Mouse (Mus musculus) heart, adult 2 months (tissue): ENCODE measurements at regions not wholly inside any gene's neighbourhood (a gene's known extent, or its start where the extent isn't known, plus 50 kb on each side); places are given as distances from the start of the nearest gene placed in this dataset.

Source experiments
- DNase-seq, 2 experiments: peaks; one replicate each; pipeline ENCODE4 v3.0.0; 2021
- H3K27ac ChIP-seq: fragments of 200-600 bp; 2 replicates; pipeline ENCODE4 v1.8.1; 2022
- H3K27me3 ChIP-seq: fragments of 200-500 bp; 2 replicates; pipeline ENCODE4 v1.6.1; 2012; ENCODE audit warnings: mild to moderate bottlenecking, low read length, inconsistent platforms, mixed read lengths; ENCODE audit not compliant: control insufficient read depth, insufficient read depth
- H3K36me3 ChIP-seq: fragments of 200-500 bp; 2 replicates; pipeline ENCODE4 v1.6.1; 2012; ENCODE audit warnings: low read length, inconsistent platforms; ENCODE audit not compliant: control insufficient read depth, insufficient read depth
- H3K4me1 ChIP-seq: fragments of 200-500 bp; 2 replicates; pipeline ENCODE4 v1.6.1; 2011; ENCODE audit warnings: low read length; ENCODE audit not compliant: control insufficient read depth, insufficient read depth
- H3K4me3 ChIP-seq: fragments of 200-600 bp; 2 replicates; pipeline ENCODE4 v1.8.1; 2022
- H3K79me2 ChIP-seq: fragments of 200-500 bp; replicated peaks from 2 replicates; pipeline ENCODE4 v1.6.1; 2012; ENCODE audit warnings: mild to moderate bottlenecking, inconsistent platforms, low read length, moderate library complexity, mixed read lengths; ENCODE audit not compliant: control insufficient read depth, insufficient read depth
- H3K9ac ChIP-seq: fragments of 200-500 bp; 2 replicates; pipeline ENCODE4 v1.6.1; 2012; ENCODE audit warnings: low read depth, mild to moderate bottlenecking, control low read depth, inconsistent platforms, low read length, mixed read lengths
- CTCF ChIP-seq: fragments of 200-600 bp; IDR thresholded peaks from 2 replicates; pipeline ENCODE4 v1.8.1; 2022; ENCODE audit warnings: antibody characterized with exemption, mild to moderate bottlenecking, moderate library complexity
- EP300 ChIP-seq: fragments of 200-500 bp; IDR thresholded peaks from 2 replicates; pipeline ENCODE4 v1.6.1; 2011; ENCODE audit warnings: low read depth, low read length, control low read depth; ENCODE audit not compliant: insufficient read depth
- POLR2A ChIP-seq: fragments of 200-500 bp; IDR thresholded peaks from 2 replicates; pipeline ENCODE4 v1.6.1; 2011; ENCODE audit warnings: mild to moderate bottlenecking, low read depth, low read length, control low read depth; ENCODE audit not compliant: insufficient read depth
- WGBS: fragments of 180-500 bp; shearing (Covaris S2); methylation state at CpG from one replicate; pipeline ENCODE4 v1.1.7; 2018; 5-methylcytosine and 5-hydroxymethylcytosine counted together
- intact Hi-C: fragments of 180-260 bp; cut with DNase I; formaldehyde crosslinking; loops from one replicate; pipeline ENCODE4 v1.15.1; 2025

DNA sequence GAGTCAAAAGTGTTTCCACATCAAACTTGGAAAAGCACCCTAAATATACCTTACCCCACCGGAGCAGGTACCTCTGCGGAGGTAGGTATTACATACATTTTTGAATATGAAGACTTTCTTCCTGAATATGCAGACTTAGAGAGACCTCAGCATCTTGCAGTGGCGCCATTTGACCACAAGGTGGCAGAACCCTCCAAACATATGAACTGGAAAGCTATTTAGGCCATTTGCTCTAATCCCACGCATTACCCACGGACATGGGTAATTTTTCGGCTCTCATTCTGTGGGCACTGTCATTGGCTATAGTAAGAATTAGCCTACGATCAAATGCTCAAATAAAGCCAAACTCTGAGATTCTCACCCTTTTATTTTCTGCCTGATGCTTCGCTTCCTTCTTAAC is 1301.0 kb downstream of the Synb start:
- TF ChIP-seq POLR2A: no peak
- TF ChIP-seq CTCF: peak; percentile 100
- Histone ChIP-seq H3K79me2 (no peaks in the 10 kb centered on the region), H3K27me3 (no peaks in the 10 kb centered on the region), H3K27ac (no peak overlapping the region), H3K9ac (no peak overlapping the region), H3K4me3 (no peak overlapping the region), H3K4me1 (peaks cover 1% of the 10 kb centered on the region; the same call in 1 of the 2 replicates), H3K36me3 (no peaks in the 10 kb centered on the region)
- peak; percentile 18 to 70 for DNase-seq
- 14% methylated on average over 8 of the region's 8 CpGs for WGBS
- intact Hi-C loops: loop anchor here (1.0 to 5.0 kb wide), 3 partner anchors 74 to 499 kb away; no protein-coding TSS in a partner anchor

DNA sequence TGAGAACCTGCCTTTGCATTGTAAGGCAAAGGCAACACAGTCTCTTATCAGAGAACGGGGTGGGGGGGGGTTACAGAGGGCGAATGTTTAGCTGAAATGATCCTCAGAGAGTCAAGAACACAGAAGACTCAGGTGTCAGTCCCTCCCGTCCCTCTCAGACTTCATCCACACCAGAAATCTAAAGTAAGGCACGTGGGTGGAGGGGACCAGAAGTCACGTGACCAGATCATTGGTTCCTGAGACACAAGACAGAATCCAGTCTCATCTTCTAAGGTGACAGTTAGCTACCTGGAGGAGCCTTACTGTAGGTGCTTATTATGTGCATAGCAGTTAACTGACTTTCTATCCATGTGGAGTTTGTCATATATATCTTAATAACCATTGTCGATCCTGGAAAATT is 1302.0 kb downstream of the Synb start:
- H3K36me3 ChIP-seq: no peaks in the 10 kb centered on the region
- H3K27ac ChIP-seq: no peak overlapping the region
- WGBS: 53% methylated on average over 6 of the region's 6 CpGs
- TF ChIP-seq CTCF (no peak), POLR2A (no peak), EP300 (no peak)
- no peak for DNase-seq
- H3K4me3 ChIP-seq: no peak overlapping the region
- peaks cover 1% of the 10 kb centered on the region; the same call in 1 of the 2 replicates for H3K4me1 ChIP-seq
- intact Hi-C loops: loop anchor here (5.0 kb wide), 2 partner anchors 75 to 500 kb away; no protein-coding TSS in a partner anchor
- no peaks in the 10 kb centered on the region for H3K79me2 ChIP-seq
- no peaks in the 10 kb centered on the region for H3K27me3 ChIP-seq
- H3K9ac ChIP-seq: no peak overlapping the region

DNA sequence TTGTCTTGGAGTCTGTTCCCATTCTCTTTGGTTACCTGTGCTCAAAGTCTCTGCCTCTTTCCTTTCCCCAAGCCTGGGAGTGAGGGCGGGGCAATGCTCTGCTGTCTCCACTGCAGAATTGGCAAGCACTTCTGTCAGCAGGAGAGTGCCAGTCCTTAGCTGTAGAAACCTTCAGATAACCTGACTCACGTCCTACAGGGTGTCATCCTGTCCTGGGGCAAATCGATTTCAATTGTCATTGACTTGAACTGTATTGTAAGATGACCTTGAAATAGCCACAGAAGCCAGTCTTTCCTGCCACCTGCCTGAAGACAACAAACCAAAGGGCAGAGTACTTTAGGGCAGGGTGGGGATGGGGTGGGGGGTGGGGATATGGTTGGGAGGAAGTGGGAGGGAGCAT is 1303.8 kb downstream of the Synb start:
- DNase-seq: no peak
- Histone ChIP-seq H3K4me3 (no peak overlapping the region), H3K9ac (no peak overlapping the region), H3K27me3 (no peaks in the 10 kb centered on the region), H3K4me1 (peaks cover 1% of the 10 kb centered on the region; the same call in 1 of the 2 replicates), H3K79me2 (no peaks in the 10 kb centered on the region), H3K36me3 (no peaks in the 10 kb centered on the region), H3K27ac (no peak overlapping the region)
- 55% methylated on average over 3 of the region's 3 CpGs for WGBS
- intact Hi-C loops: loop anchor here (5.0 kb wide), 2 partner anchors 77 to 502 kb away; no protein-coding TSS in a partner anchor
- TF ChIP-seq POLR2A (no peak), CTCF (no peak), EP300 (no peak)
